Mouse (Mus musculus) ES-Bruce4 (cell line): ENCODE data around the gene Sec1. TPM values are rescaled to one million over a fixed set of nuclear protein-coding genes. Genes with fewer than 3 reads are reported as not detected.
"Not testable (repeated sequence)": the region's sequence is repeated elsewhere in the genome, so short reads cannot be mapped to it uniquely, and the experiment has no call there.

ENCODE experiments used
- H3K27ac ChIP-seq: 2 replicates; pipeline ENCODE4 v1.5.1; 2012; ENCODE audit warnings: low read length, inconsistent platforms; ENCODE audit not compliant: insufficient read depth
- H3K27me3 ChIP-seq: 2 replicates; pipeline ENCODE4 v1.6.1; 2012; ENCODE audit warnings: mild to moderate bottlenecking, low read length, inconsistent platforms; ENCODE audit not compliant: control insufficient read depth, poor library complexity, insufficient read depth, severe bottlenecking
- H3K36me3 ChIP-seq: 2 replicates; pipeline ENCODE4 v1.6.1; 2012; ENCODE audit warnings: inconsistent platforms, mild to moderate bottlenecking, low read length, moderate library complexity; ENCODE audit not compliant: control insufficient read depth, poor library complexity, insufficient read depth, severe bottlenecking
- H3K4me1 ChIP-seq: one replicate; pipeline ENCODE4 v1.8.1; 2011; ENCODE audit warnings: low read length; ENCODE audit not compliant: control insufficient read depth, insufficient read depth
- H3K4me3 ChIP-seq: 2 replicates; pipeline ENCODE4 v1.5.1; 2011; ENCODE audit warnings: low read depth, mild to moderate bottlenecking, low read length
- H3K9ac ChIP-seq: 2 replicates; pipeline ENCODE4 v1.6.1; 2012; ENCODE audit warnings: low read depth, mild to moderate bottlenecking, inconsistent platforms; ENCODE audit not compliant: poor library complexity, severe bottlenecking
- H3K9me3 ChIP-seq: replicated peaks from 2 replicates; pipeline ENCODE4 v1.6.1; 2012; ENCODE audit warnings: mild to moderate bottlenecking, low read length, inconsistent platforms; ENCODE audit not compliant: control insufficient read depth, poor library complexity, insufficient read depth, severe bottlenecking
- CTCF ChIP-seq: IDR thresholded peaks from one replicate; pipeline ENCODE4 v1.8.1; 2011; ENCODE audit warnings: low read depth, low read length
- EP300 ChIP-seq: IDR thresholded peaks from 2 replicates; pipeline ENCODE4 v1.6.1; 2011; ENCODE audit warnings: low read depth, low read length; ENCODE audit not compliant: insufficient read depth
- POLR2A ChIP-seq: IDR thresholded peaks from one replicate; pipeline ENCODE4 v1.8.1; 2011; ENCODE audit warnings: low read length; ENCODE audit not compliant: insufficient read depth
- polyA plus RNA-seq: library from polyadenylated mRNA; stranded (reverse); fragments of >200 nt; gene quantifications from 2 replicates; pipeline ENCODE4 v1.2.4, GENCODE M21; 2011; ENCODE audit warnings: low read depth; ENCODE audit not compliant: missing spikeins, insufficient read depth, insufficient read length

Sec1 gene
- polyA plus RNA-seq, 1 experiment = 1.4 TPM

DNA sequence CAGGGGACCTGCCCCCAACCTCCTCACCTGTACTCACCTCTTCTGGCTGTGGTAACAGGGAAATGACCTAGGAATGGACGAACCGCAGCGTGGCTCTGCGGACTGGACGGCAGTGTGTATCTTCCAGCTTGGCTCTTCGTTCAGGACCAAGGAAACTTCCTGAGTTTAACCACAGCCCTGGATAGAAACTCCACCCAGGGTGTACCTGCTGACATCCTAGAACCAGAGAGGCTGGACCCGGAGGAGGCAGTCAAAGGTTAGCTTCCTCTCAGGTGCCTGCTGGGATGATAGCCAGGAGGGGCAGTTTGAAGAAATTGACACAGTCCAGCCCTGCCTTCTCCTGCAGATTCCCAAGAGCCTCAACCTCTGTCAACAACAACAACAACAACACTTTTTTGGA lies 28.0 kb downstream of the Sec1 start, which contains the start of gene Fut2:
Gene Fut2, minus strand, starts transcription at position 234 of the 400 bp plus-strand sequence.
- H3K4me3 ChIP-seq = no peak within 1 kb of the TSS
- no peaks in the 10 kb centered on the region for H3K9me3 ChIP-seq
- H3K27me3 ChIP-seq = no peaks in the 10 kb centered on the region
- peaks cover 2% of the 10 kb centered on the region for H3K4me1 ChIP-seq
- no peak for TF ChIP-seq CTCF
- TF ChIP-seq POLR2A = no peak
- TF ChIP-seq EP300 = no peak
- no peaks in the 10 kb centered on the region for H3K36me3 ChIP-seq
- no peak within 1 kb of the TSS for H3K27ac ChIP-seq
- no peak within 1 kb of the TSS for H3K9ac ChIP-seq

GRCm38 (mm10) chr7:45665303-45666138 lies 28.7 kb downstream of the Sec1 start:
- Histone ChIP-seq H3K27me3 (no peaks in the 10 kb centered on the region), H3K4me3 (no peak overlapping the region), H3K9ac (no peak overlapping the region), H3K4me1 (peaks cover 2% of the 10 kb centered on the region), H3K9me3 (no peaks in the 10 kb centered on the region), H3K27ac (no peak overlapping the region), H3K36me3 (no peaks in the 10 kb centered on the region)
- TF ChIP-seq POLR2A = no peak
- no peak for TF ChIP-seq CTCF
- no peak for TF ChIP-seq EP300

DNA sequence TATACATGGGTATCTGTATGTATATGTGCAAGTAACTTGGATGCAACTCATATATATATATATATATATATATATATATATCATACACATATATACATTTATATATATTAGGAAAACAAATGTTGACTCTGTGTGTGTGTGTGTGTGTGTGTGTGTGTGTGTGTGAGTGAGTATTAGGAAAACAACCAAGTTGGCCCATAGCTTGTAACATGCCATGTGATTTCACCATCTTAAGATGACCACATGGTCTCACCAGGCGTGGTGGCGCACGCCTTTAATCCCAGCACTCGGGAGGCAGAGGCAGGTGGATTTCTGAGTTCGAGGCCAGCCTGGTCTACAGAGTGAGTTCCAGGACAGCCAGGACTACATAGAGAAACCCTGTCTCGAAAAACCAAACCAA lies 32.5 kb downstream of the Sec1 start:
- not testable (repeated sequence) for H3K36me3 ChIP-seq, H3K27me3 ChIP-seq, H3K4me1 ChIP-seq, H3K4me3 ChIP-seq, H3K9me3 ChIP-seq, H3K27ac ChIP-seq, H3K9ac ChIP-seq

DNA sequence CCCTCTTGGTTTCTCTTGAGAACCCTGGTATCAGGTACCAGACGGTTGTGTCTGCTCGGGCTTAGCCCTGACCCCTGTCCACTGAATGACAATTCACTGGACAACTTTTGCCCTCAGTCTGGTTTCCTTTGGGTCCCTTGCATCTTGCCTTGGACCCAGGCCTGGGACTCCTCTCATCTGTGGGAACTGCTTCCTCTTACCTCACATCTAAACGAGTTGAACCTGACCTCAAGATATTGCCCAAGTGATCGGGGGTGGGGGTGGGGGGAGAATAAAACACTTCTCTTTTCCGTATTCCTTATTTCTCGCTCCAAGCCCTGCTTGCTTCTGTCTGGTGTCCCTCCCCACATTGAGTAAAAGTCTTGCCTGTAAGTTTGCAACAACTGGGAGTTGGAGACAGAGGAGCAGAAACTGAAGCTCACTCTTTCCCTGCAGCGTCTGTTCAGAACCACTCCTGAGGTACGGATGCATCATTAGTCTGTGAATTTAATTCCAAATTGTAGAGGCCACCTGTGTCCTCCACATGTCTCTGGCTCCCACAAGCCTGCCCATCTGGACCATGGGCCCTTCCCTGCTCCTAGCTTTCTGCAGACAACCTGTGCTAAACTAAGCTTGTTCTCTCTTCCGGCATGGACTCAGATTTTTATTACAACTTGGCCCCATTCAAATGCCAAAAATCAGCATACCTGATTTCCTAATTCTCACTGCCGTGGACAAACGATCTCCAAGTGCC lies 33.3 kb downstream of the Sec1 start:
- Histone ChIP-seq H3K9me3 (0 out of 2 replicates have a peak, but pooled peaks cover 3% of the 10 kb centered on the region), H3K27me3 (no peaks in the 10 kb centered on the region), H3K4me3 (no peak overlapping the region), H3K9ac (no peak overlapping the region), H3K27ac (no peak overlapping the region), H3K36me3 (no peaks in the 10 kb centered on the region), H3K4me1 (peaks cover 3% of the 10 kb centered on the region)
- no peak for TF ChIP-seq CTCF
- no peak for TF ChIP-seq EP300
- no peak for TF ChIP-seq POLR2A

DNA sequence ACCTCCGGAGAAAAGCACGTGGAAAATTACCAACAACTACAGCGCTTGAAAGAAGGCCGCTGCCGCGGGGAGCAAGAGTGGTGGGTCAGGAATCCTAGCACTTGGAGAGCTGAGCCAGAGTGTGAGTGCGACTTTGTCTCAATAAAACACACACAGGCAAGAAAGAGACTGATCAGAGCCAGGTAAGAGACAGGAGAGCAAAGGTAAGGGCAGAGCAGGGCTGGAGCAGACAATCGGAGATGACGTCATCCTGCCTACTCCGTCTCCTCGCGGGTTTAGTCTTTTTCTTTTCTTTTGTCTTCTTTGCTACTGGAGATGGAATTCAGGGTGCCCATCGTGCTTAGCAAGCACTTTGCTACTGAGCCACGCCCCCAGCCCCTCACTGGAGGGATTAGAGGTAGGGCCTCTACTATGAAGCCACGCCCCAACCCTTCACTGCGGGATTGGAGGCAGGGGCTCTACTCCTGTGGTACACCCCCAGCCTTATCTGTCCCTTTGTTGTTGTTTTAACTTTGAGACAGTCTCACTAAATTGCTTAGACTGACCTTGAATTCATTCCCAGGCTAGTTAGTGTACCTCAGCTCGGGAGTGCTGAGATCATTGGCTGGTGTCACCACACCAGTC lies 39.7 kb downstream of the Sec1 start:
- Histone ChIP-seq H3K4me3 (peak overlapping the region; percentile 38), H3K36me3 (no peaks in the 10 kb centered on the region), H3K9ac (peak overlapping the region; percentile 29), H3K27ac (peak overlapping the region; percentile 64; the same call in 1 of the 2 replicates), H3K4me1 (peaks cover 3% of the 10 kb centered on the region), H3K27me3 (no peaks in the 10 kb centered on the region), H3K9me3 (0 out of 2 replicates have a peak, but pooled peaks cover 3% of the 10 kb centered on the region)
- no peak for TF ChIP-seq POLR2A
- TF ChIP-seq EP300 = no peak
- no peak for TF ChIP-seq CTCF

DNA sequence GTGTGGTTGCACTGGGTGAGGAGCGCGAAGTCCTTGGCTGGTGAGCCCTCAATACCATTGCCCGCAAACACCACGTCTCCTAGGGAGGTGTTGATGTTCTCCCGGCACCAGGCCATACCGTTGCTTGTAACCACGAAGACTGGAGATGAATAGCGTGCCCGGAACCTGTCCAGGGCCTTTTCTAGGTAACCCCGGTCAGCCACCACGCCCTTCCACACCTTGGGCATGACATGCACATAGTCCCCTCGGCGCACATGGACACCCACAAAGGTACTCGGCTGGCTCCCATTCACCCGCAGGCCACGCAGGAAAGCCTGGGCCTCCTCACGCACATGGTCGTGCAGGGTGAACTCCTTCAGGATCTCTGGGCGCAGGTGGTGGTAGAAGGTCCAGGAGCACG lies 43.7 kb downstream of the Sec1 start:
- not testable (repeated sequence) for H3K9ac ChIP-seq, H3K4me3 ChIP-seq, H3K9me3 ChIP-seq, H3K36me3 ChIP-seq, H3K27ac ChIP-seq, H3K27me3 ChIP-seq, H3K4me1 ChIP-seq
